In genomic region chr17:80498600-80499268, GRCm38 (mm10) we compare ENCODE assay signal across 27 mouse cellular contexts. TPM values are rescaled to one million over a fixed set of nuclear protein-coding genes. Genes with fewer than 3 reads are reported as not detected.
DNase-seq lines count a peak whose midpoint lies in the region; ATAC-seq and TF ChIP-seq lines count a peak whose summit lies in the region.
"Had no signal": no experiment of that assay in that cellular context is flagged by ENCODE, and none has a peak within 500 bp of the region (broad histone marks: within the 10 kb centered on the region; RNA-seq: fewer than 3 reads in every experiment).

No protein-coding gene starts in this region.

- H3K27ac ChIP-seq in ES-E14 (ENCODE audit: insufficient read depth, low read depth, low read length, poor library complexity, severe bottlenecking): peak overlapping the region; percentile 94
- H3K27ac ChIP-seq: embryonic facial prominence, embryonic 10.5 days; embryonic facial prominence, embryonic 15.5 days; forebrain, embryonic 12.5 days; hindbrain, embryonic 13.5 days; liver, embryonic 14.5 days; neural tube, embryonic 12.5 days had no signal

- peaks cover 22 to 23% of the 10 kb centered on the region in 2 experiments for H3K4me1 ChIP-seq in ES-E14 (ENCODE audit: control insufficient read depth in 2 of 2, insufficient read depth in 2 of 2, low read length in 2 of 2, poor library complexity in 1 of 2)
- H3K4me1 ChIP-seq: embryonic facial prominence, embryonic 15.5 days; forebrain, embryonic 12.5 days; hindbrain, embryonic 13.5 days; neural tube, embryonic 12.5 days had no signal

- peak overlapping the region; percentile 67 for H3K9ac ChIP-seq in ES-E14 (ENCODE audit: insufficient read depth, low read depth, low read length, poor library complexity, severe bottlenecking)
- H3K9ac ChIP-seq: embryonic facial prominence, embryonic 15.5 days; forebrain, embryonic 12.5 days; forebrain, postnatal 0 days; hindbrain, embryonic 13.5 days; liver, embryonic 14.5 days; neural tube, embryonic 12.5 days had no signal

- peak; percentile 59; the same call in 1 of the 2 replicates for ATAC-seq in neutrophil, adult 5-6 weeks (ENCODE audit: extremely low read depth, insufficient number of reproducible peaks, low FRiP score, poor library complexity, severe bottlenecking)
- ATAC-seq: forebrain, postnatal 0 days; intestine, embryonic 16.5 days had no signal

- H3K9me3 ChIP-seq in ES-E14 (ENCODE audit: control insufficient read depth, insufficient read depth, low read depth, low read length): no peaks in the 10 kb centered on the region
- H3K9me3 ChIP-seq: embryonic facial prominence, embryonic 10.5 days; embryonic facial prominence, embryonic 15.5 days; forebrain, embryonic 12.5 days; G1E; hindbrain, embryonic 13.5 days; neural tube, embryonic 12.5 days had no signal

- in situ Hi-C loops in ES-E14 (cut with MboI; ENCODE audit: low sequenced_read_pairs in 2 of 2, unreplicated experiment in 2 of 2): no loop called here

- peak; percentile 84 for DNase-seq in A20 (ENCODE audit: low read depth, low spot score)
- DNase-seq in B cell, adult 2 months: peak; percentile 35 to 46
- DNase-seq in ES-E14 (ENCODE audit: low read depth, low spot score): no peak
- DNase-seq in cerebellum, adult 9-11 months: no peak
- DNase-seq in urinary bladder, postnatal 4 days (ENCODE audit: low spot score in 2 of 2): no peak
- no peak for DNase-seq in lung, postnatal 10 days
- DNase-seq: adrenal gland, postnatal 25 days; cerebellum, adult 11-12 months; cerebellum, postnatal 14 days; forebrain, postnatal 0 days; heart, postnatal 4 days; kidney, adult 9 months; kidney, postnatal 10 days; layer of hippocampus, adult 9-11 months; liver; lung, adult 2 months; thymus, postnatal 14 days had no signal

- no peaks in the 10 kb centered on the region for H3K36me3 ChIP-seq in ES-E14 (ENCODE audit: control insufficient read depth, insufficient read depth, low read length, poor library complexity, severe bottlenecking)
- H3K36me3 ChIP-seq: embryonic facial prominence, embryonic 10.5 days; embryonic facial prominence, embryonic 15.5 days; forebrain, embryonic 12.5 days; G1E; hindbrain, embryonic 13.5 days; neural tube, embryonic 12.5 days had no signal

- H3K4me3 ChIP-seq in ES-E14 (ENCODE audit: insufficient read depth in 1 of 2, low read depth in 1 of 2, low read length in 2 of 2, poor library complexity in 1 of 2, severe bottlenecking in 1 of 2): peak overlapping the region; percentile 25 to 49
- H3K4me3 ChIP-seq: embryonic facial prominence, embryonic 10.5 days; embryonic facial prominence, embryonic 15.5 days; forebrain, embryonic 12.5 days; hindbrain, embryonic 13.5 days; myocyte; neural tube, embryonic 12.5 days had no signal

TF ChIP-seq in ES-E14, 5 proteins besides CTCF, POLR2A, EP300 and RAD21:
- TF ChIP-seq MAFK (IDR thresholded peaks at IDR 0.05; ENCODE audit: insufficient read depth, low read depth, low read length) (no peak), HCFC1 (IDR thresholded peaks at IDR 0.05; ENCODE audit: borderline replicate concordance, insufficient read depth, low read length) (no peak), CHD2 (IDR thresholded peaks at IDR 0.05; ENCODE audit: low read depth, low read length) (no peak), ZC3H11A (IDR thresholded peaks at IDR 0.05; ENCODE audit: borderline replicate concordance, low read depth, low read length) (no peak), ZNF384 (IDR thresholded peaks at IDR 0.05; ENCODE audit: low read depth, low read length) (no peak)
TF ChIP-seq in ES-E14: peak in this region for 0.

RNA-seq across cellular contexts. Expression of gene Sos1, which starts 18.5 kb away (rescaled TPM):
- total RNA-seq in ES-E14 (2012; rRNA removed): 9.0 and 10.9 TPM in 2 replicates
- total RNA-seq in neutrophil, adult 5-6 weeks (2017): 14.6 and 15.9 TPM in 2 replicates

Comparison
In these comparisons a context has a peak if more than half of its experiments do, and no peak if none do; other contexts are left out.
1. DNase-seq: peak in A20 (single experiment) and B cell, adult 2 months (2 of 2); none in ES-E14 (single experiment), cerebellum, adult 9-11 months (single experiment), urinary bladder, postnatal 4 days (0 of 2) and lung, postnatal 10 days (single experiment).